Mouse (Mus musculus) limb, embryonic 10.5 days (tissue): ENCODE data around the gene Ubl4b. TPM values are rescaled to one million over a fixed set of nuclear protein-coding genes. Genes with fewer than 3 reads are reported as not detected.

Experiments used
- DNase-seq: peaks from one replicate; pipeline ENCODE4 v3.0.0-alpha.2; 2017; ENCODE audit warnings: low spot score
- H3K27ac ChIP-seq: fragments of 300-500 bp; sonication (generic); 2 replicates; pipeline ENCODE4 v1.5.1; 2016; ENCODE audit warnings: mild to moderate bottlenecking
- H3K27me3 ChIP-seq: fragments of 300-500 bp; sonication (generic); 2 replicates; pipeline ENCODE4 v1.6.1; 2016; ENCODE audit warnings: low read depth, mild to moderate bottlenecking; ENCODE audit not compliant: poor library complexity, severe bottlenecking
- H3K36me3 ChIP-seq: fragments of 300-500 bp; sonication (generic); 2 replicates; pipeline ENCODE4 v1.6.1; 2016; ENCODE audit warnings: mild to moderate bottlenecking, moderate library complexity
- H3K4me1 ChIP-seq: fragments of 300-500 bp; sonication (generic); 2 replicates; pipeline ENCODE4 v1.6.1; 2016
- H3K4me3 ChIP-seq: fragments of 300-500 bp; sonication (generic); 2 replicates; pipeline ENCODE4 v1.5.1; 2016; ENCODE audit warnings: mild to moderate bottlenecking, moderate library complexity
- H3K9me3 ChIP-seq: fragments of 300-500 bp; sonication (generic); replicated peaks from 2 replicates; pipeline ENCODE4 v1.6.1; 2016; ENCODE audit warnings: mild to moderate bottlenecking
- WGBS: fragments of 180-500 bp; shearing (Covaris S2); methylation state at CpG from one replicate; pipeline ENCODE4 v1.1.7; 2016; 5-methylcytosine and 5-hydroxymethylcytosine counted together
- polyA plus RNA-seq: library from polyadenylated mRNA; unstranded; fragments of >200 nt; fragmentation: Nextera tagmentation; extraction: Ambion mirVana; gene quantifications from 2 replicates; pipeline ENCODE4 v1.2.1, GENCODE M21; 2016

Ubl4b gene
- polyA plus RNA-seq: 0.76 and 0.98 TPM in 2 replicates

DNA sequence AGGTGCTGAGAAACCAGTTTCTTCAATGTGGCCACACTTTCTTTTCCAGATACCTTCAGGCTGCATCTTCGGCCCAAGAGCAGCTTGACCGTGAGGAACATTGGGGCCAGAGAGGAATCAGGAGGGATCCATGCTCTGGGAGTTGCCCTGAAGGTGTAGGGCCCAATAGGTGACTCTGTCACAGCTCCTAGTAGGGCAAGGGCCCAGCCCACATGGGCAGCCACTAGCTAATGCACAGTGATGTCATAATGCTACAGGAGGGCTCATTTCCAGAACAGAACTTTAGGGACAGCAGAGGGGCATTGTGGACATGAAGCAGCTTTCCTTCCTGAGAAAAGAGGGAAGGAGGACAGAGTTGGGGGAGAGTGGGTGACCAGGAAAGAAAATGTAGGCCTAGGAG, at the start of gene Ubl4b:
TSS of gene Ubl4b (minus strand) at position 232 of the 400 bp plus-strand sequence.
- Histone ChIP-seq H3K4me1 (peaks cover 9% of the 10 kb centered on the region), H3K4me3 (no peak within 1 kb of the TSS), H3K27me3 (peaks cover 75% of the 10 kb centered on the region), H3K27ac (no peak within 1 kb of the TSS), H3K36me3 (no peaks in the 10 kb centered on the region), H3K9me3 (no peaks in the 10 kb centered on the region)
- no peak for DNase-seq
- 85% methylated on average over 2 of the region's 2 CpGs for WGBS

DNA sequence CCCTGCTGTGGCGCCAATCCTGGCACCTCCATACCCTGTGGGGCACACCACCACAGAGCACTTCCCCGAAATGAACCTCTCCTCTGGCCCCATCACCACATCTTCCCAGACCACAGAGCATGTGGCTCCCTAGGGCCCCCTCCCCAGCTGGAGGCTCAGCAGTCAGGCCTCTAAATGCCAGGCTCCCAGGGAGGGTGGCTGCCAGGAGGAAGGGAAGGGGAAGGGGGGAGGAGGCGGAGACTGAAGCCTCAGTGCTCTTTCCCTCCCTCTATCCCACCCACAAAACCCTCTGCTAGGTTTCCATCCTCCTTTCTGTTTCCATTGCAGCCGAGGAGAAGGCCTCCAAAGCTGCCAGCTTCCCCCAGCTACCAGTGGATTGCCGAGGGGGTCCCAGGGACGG, 45.3 kb upstream of the Ubl4b start:
- no peak for DNase-seq
- Histone ChIP-seq H3K9me3 (no peaks in the 10 kb centered on the region), H3K4me1 (peaks cover 52% of the 10 kb centered on the region), H3K36me3 (peaks cover 46% of the 10 kb centered on the region), H3K4me3 (no peak overlapping the region), H3K27me3 (peaks cover 69% of the 10 kb centered on the region), H3K27ac (peak overlapping the region; percentile 22; the same call in 1 of the 2 replicates)
- 48% methylated on average over 6 of the region's 6 CpGs for WGBS

DNA sequence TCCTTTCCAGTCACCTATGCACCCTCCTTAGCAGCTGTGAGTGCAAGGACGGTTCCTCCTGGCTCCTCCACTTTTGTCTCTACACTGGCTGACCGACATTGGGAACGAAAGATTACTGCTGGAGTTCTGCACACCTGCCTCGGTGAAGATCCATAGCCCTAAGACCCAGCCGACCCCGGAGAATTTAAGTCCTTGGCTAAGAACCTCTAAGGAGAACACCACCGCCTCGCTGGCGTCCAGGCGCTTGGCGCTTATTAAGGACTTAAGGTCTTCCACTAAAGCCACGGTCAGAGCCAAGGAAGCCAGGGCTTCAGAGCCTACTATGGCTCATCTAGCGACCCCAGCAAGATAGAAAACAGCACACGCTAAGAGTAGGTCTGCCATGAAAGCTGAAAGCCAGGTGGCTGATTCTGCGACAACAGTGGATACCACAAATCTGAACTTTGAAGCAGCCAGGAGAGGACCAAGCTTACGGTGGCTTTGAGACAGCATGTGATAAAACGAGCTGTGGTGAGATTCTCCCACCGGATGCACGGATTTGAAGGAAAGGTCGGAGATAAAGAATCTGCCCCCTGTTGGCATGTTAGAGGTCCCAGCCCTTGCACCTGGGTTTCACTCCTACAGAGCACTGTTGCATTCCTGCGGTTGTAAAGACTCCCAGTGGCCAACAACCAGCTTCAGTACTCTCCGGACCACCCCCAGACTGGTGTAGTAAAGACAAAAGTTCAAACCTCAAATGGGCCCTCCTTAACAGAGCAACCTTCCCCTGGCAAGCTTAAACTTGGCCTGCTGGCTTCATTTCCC, 42.9 kb upstream of the Ubl4b start:
- 5% methylated on average over 22 of the region's 22 CpGs for WGBS
- peak overlapping the region; percentile 75 for H3K4me3 ChIP-seq
- peak overlapping the region; percentile 96; the same call in 1 of the 2 replicates for H3K27ac ChIP-seq
- H3K4me1 ChIP-seq: peaks cover 76% of the 10 kb centered on the region
- H3K27me3 ChIP-seq: peaks cover 82% of the 10 kb centered on the region
- no peaks in the 10 kb centered on the region for H3K9me3 ChIP-seq
- peaks cover 38% of the 10 kb centered on the region for H3K36me3 ChIP-seq
- peak; percentile 65 for DNase-seq

DNA sequence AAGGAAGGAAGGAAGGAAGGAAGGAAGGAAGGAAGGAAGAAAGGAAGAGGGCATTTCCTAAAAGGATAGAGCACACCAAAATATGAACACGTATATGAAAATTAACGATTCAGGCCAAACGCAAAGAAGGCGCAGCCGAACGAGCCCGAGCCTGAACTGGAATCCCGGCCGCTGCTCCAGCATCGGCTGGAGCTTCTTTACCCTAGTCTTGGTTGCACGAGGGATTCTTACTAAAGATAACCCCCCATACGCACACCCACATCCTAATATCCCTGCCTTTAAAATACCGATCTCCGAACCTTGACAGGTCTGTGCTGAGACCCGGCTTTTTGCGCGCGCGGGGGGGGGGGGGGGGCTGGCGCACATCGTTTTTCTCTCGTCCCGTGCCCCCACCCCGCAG, 42.3 kb upstream of the Ubl4b start:
- peaks cover 89% of the 10 kb centered on the region for H3K27me3 ChIP-seq
- no peak for DNase-seq
- peaks cover 31% of the 10 kb centered on the region for H3K36me3 ChIP-seq
- H3K4me1 ChIP-seq: peaks cover 82% of the 10 kb centered on the region
- H3K27ac ChIP-seq: peak overlapping the region; percentile 96
- peak overlapping the region; percentile 75 for H3K4me3 ChIP-seq
- H3K9me3 ChIP-seq: no peaks in the 10 kb centered on the region
- 2% methylated on average over 20 of the region's 24 CpGs for WGBS

DNA sequence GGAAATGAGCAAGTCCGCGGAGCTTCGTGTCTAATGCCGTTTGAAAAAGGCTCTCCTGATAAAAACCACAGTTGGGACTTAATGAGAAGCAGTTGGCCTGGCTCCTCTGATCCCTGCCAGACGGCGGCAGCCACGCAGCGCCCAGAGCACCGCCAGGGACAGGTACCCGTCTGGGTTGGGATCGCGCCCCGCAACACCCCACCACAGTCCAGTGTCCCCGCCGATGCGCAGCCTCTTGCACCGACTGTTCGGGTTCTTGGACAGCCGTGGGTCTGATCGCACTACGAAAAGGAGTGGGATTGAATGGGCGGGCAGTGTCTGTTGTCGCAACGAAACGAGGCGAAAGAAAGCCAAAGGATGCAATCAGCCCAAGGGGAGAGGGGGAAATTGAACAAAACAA, 41.7 kb upstream of the Ubl4b start:
- Histone ChIP-seq H3K4me1 (peaks cover 83% of the 10 kb centered on the region), H3K36me3 (peaks cover 25% of the 10 kb centered on the region), H3K9me3 (no peaks in the 10 kb centered on the region), H3K4me3 (peak overlapping the region; percentile 75), H3K27ac (peak overlapping the region; percentile 96), H3K27me3 (peaks cover 91% of the 10 kb centered on the region)
- no peak for DNase-seq
- WGBS: under 1% methylated on average over 26 of the region's 26 CpGs

DNA sequence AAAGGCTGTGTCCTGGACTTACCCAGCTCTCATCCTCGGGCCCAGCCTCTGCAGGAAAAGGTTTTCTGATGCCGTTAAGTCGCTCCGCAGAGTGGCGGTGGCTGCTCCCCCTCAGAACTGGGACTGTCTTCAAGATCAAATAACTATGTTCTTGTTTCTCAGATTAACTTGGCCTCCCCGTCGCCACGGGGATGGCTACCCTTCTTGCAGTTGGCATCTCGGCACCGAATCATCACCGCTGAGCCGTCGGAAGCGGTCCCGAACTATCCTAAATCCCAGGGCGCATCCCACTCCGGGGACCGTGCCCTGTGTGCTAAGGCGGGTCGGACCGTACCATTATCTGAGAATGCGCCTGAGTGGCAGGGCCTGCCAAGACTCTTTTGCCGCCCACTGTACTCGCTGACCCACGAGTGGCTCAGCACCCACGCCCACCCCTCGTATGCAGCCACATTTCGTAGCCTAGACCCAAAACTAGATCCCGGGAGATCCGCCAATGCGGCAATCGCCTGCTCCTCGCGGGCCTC, 41.1 kb upstream of the Ubl4b start:
- Histone ChIP-seq H3K27me3 (peaks cover 89% of the 10 kb centered on the region), H3K4me1 (peaks cover 86% of the 10 kb centered on the region), H3K36me3 (peaks cover 20% of the 10 kb centered on the region), H3K9me3 (no peaks in the 10 kb centered on the region), H3K27ac (peak overlapping the region; percentile 96), H3K4me3 (peak overlapping the region; percentile 75)
- peak; percentile 81 for DNase-seq
- WGBS: under 1% methylated on average over 34 of the region's 34 CpGs

DNA sequence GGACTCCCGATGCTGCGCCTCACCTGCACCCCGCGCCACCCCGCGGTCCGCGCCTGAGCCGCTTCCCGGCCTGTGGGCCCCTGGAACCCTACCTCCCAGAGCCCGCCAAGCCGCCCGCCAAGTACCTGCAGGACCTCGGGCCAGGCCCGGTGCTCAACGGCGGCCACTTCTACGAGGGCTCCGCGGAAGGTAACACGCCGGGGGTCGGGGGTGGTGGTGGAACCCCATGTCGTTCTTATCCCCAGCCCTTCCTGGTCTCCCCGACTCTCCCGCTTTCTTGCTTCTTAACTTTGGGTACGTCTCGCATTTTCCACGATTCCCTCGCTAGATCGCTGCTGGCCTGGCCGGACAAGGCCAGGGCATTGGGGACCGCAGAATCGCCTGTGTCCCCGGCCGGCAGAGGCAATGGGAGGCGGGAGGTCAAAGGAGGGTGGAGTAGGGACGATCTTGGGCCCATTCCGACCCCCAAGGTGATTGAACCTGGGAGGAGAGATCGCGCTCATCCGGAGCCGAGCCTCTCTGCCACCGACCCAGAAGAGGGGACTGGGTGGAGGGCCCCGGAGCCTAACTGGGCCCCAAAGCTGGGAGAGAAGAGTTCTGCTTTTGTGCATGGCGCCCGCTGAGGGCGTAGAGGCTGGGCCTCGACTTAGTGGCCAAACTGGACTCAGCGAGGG, 40.5 kb upstream of the Ubl4b start:
- WGBS: under 1% methylated on average over 50 of the region's 50 CpGs
- peak overlapping the region; percentile 96 for H3K27ac ChIP-seq
- H3K9me3 ChIP-seq: no peaks in the 10 kb centered on the region
- peak overlapping the region; percentile 75 for H3K4me3 ChIP-seq
- peaks cover 81% of the 10 kb centered on the region for H3K4me1 ChIP-seq
- DNase-seq: peak; percentile 76
- peaks cover 86% of the 10 kb centered on the region for H3K27me3 ChIP-seq
- H3K36me3 ChIP-seq: peaks cover 14% of the 10 kb centered on the region

DNA sequence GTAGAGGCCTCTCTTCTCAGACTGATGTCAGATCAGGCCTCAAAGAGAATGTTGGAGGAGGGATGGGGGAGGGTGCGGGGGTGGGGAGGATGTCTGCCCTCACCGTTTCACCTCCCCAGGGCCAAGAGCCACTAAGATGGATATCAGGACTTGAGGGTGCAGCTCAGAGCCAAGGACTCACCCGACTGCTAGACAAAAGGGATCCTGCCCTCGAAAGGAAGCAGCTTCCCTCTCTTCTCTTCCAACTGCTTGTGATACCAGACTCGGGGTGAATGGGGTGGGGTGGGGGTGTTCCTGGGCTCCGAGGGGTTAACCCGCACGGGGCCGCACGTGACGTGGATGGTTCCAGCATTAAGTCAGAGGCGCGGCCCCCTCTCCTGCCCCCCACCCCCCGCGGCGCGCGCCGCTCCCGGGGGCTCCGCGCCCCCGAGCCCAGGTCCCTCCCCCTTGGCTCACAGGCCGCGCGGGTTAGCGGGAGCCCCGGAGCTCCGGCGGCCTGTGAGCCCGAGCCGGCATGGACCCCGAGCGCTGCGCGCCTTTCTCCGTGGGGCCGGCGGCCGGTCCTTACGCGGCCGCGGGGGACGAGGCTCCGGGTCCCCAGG, 39.9 kb upstream of the Ubl4b start, which contains the start of gene Alx3:
TSS of gene Alx3 (plus strand) at position 370 of the 602 bp plus-strand sequence.
- no peaks in the 10 kb centered on the region for H3K9me3 ChIP-seq
- H3K27ac ChIP-seq: peak within 1 kb of the TSS; percentile 96
- WGBS: 1% methylated on average over 46 of the region's 46 CpGs
- peak within 1 kb of the TSS; percentile 75 for H3K4me3 ChIP-seq
- peaks cover 7% of the 10 kb centered on the region; the same call in 1 of the 2 replicates for H3K36me3 ChIP-seq
- H3K4me1 ChIP-seq: peaks cover 77% of the 10 kb centered on the region
- H3K27me3 ChIP-seq: peaks cover 86% of the 10 kb centered on the region
- peak; percentile 59 for DNase-seq

DNA sequence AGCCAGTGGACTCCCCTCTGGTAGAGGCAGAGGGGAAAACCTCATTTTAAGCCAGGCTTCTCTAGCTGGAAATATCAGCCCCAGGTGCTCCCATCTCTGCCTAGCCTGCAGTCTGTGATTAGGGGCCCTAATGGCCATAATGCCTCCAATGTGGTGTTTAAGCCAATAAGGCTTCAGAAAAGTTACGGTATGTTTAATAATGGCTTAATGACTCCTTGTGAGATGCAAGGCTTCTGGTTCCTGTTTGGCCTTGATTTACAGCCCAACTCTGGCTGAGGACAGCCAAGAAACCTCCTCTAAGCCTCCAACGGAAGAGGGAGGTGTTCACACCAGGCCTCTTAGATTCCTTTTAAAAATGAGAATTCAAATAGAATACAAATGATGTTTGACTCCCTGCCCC, 38.8 kb upstream of the Ubl4b start:
- peak overlapping the region; percentile 75 for H3K4me3 ChIP-seq
- H3K27me3 ChIP-seq: peaks cover 86% of the 10 kb centered on the region
- 0 out of 2 replicates have a peak, but pooled peaks cover 3% of the 10 kb centered on the region for H3K36me3 ChIP-seq
- DNase-seq: peak; percentile 59
- peak overlapping the region; percentile 96 for H3K27ac ChIP-seq
- H3K4me1 ChIP-seq: peaks cover 69% of the 10 kb centered on the region
- 4% methylated on average over 2 of the region's 2 CpGs for WGBS
- no peaks in the 10 kb centered on the region for H3K9me3 ChIP-seq

DNA sequence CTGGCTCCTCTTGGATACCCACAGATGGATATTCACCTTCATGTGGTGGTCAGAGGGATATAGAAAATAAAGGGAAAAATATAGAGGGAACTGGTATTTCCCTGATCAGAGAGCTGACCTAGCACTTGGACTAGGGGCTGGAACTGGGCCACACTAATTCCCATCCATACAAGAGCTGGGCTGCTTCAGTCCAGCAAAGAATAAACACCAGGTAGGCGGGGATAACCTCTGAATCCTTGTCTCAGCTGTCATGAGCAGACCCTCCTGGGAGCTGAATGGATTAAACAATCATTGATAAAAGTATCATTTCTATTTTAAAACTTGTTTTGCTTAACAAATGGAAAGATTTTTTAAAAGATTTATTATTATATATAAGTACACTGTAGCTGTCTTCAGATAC, 36.7 kb upstream of the Ubl4b start:
- DNase-seq: no peak
- Histone ChIP-seq H3K4me3 (no peak overlapping the region), H3K36me3 (0 out of 2 replicates have a peak, but pooled peaks cover 3% of the 10 kb centered on the region), H3K4me1 (peaks cover 55% of the 10 kb centered on the region), H3K27ac (no peak overlapping the region), H3K9me3 (no peaks in the 10 kb centered on the region), H3K27me3 (peaks cover 88% of the 10 kb centered on the region)
- WGBS: 76% methylated on average over 1 of the region's 1 CpGs

DNA sequence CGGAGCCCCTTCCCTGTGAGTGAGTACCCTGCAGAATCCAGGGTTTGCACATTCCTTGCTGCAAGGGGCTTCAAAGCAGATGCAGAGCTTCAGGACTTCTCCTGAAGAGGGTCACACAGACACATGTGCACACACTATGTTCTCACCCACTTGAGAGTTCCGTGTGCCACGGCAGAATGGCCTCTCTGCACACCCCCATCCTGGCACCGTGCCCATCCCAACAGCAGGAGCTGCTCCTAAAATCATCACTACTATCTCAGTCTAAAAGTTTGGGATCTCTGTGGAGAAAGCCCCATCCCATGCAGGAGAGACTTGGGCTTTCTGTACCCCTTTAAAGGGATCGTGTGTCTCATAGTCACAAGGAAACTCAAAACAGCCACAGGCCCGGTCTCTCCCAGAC, 31.6 kb upstream of the Ubl4b start:
- H3K27ac ChIP-seq: no peak overlapping the region
- peaks cover 54% of the 10 kb centered on the region for H3K4me1 ChIP-seq
- 74% methylated on average over 6 of the region's 6 CpGs for WGBS
- no peak overlapping the region for H3K4me3 ChIP-seq
- 0 out of 2 replicates have a peak, but pooled peaks cover 3% of the 10 kb centered on the region for H3K36me3 ChIP-seq
- DNase-seq: no peak
- no peaks in the 10 kb centered on the region for H3K9me3 ChIP-seq
- H3K27me3 ChIP-seq: peaks cover 93% of the 10 kb centered on the region

DNA sequence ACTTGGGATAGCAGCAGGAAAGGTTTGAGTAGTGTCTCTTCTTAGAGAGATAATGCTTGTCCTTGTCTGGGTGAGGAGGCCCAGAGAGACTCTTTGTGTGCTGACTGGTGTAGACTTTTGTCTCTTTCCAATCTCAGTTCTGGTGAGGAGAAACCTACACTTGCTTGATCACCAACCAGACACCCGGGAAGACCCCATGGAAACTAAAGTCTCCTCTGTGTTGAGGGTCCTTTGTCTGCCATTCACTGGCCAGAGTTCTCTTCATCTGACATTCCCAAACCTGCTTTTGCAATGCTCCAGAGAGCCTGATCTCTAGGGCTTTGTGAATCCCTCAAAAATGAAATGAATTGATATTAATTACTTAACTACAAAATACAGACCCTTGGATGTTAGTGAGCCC, 29.0 kb upstream of the Ubl4b start:
- Histone ChIP-seq H3K27ac (peak overlapping the region; percentile 89), H3K4me1 (peaks cover 62% of the 10 kb centered on the region), H3K27me3 (peaks cover 92% of the 10 kb centered on the region), H3K9me3 (no peaks in the 10 kb centered on the region), H3K4me3 (peak overlapping the region; percentile 61; the same call in 1 of the 2 replicates), H3K36me3 (no peaks in the 10 kb centered on the region)
- 21% methylated on average over 1 of the region's 1 CpGs for WGBS
- no peak for DNase-seq
